15 mouse cellular contexts compared by ENCODE assay signal in genomic region chr9:119743900-119744299, GRCm38 (mm10). TPM values are rescaled to one million over a fixed set of nuclear protein-coding genes. Genes with fewer than 3 reads are reported as not detected.
DNase-seq lines count a peak whose midpoint lies in the region; TF ChIP-seq lines count a peak whose summit lies in the region.
"Had no signal": no experiment of that assay in that cellular context is flagged by ENCODE, and none has a peak within 500 bp of the region (broad histone marks: within the 10 kb centered on the region; RNA-seq: fewer than 3 reads in every experiment).

No protein-coding gene starts in this region.

- peak in 1 of 2 experiments; percentile 53; a peak in 1 of 4 replicates for TF ChIP-seq EP300 in MEL (IDR thresholded peaks at IDR 0.05; ENCODE audit: low read depth in 1 of 2, low read length in 2 of 2)

- no peak for TF ChIP-seq RAD21 in MEL (IDR thresholded peaks at IDR 0.05; ENCODE audit: low read depth, low read length)

- peak; percentile 88 for DNase-seq in CD4-positive, CD25-positive, alpha-beta regulatory T cell, adult 2 months (ENCODE audit: low read depth, low spot score)
- peak; percentile 57 for DNase-seq in MEL (ENCODE audit: low read depth, low spot score)
- peak; percentile 17 for DNase-seq in lung, postnatal 25 days (ENCODE audit: low spot score)
- peak; percentile 12 to 24 for DNase-seq in spleen, postnatal 14 days (ENCODE audit: low spot score in 2 of 2)
- no peak for DNase-seq in cerebellum, postnatal 10 days
- DNase-seq in embryo, embryonic 10 days (ENCODE audit: low spot score): no peak
- no peak for DNase-seq in limb, embryonic 10.5 days (ENCODE audit: low spot score)
- DNase-seq in right cerebral cortex, adult 2 months (ENCODE audit: low spot score in 2 of 2): no peak
- DNase-seq: layer of hippocampus, postnatal 36 days; right cerebral cortex, postnatal 25 days had no signal

- H3K79me2 ChIP-seq in MEL (ENCODE audit: control insufficient read depth, insufficient read depth, low read length, poor library complexity): no peaks in the 10 kb centered on the region

- no peak for TF ChIP-seq POLR2A in MEL (IDR thresholded peaks at IDR 0.05; ENCODE audit: control insufficient read depth in 1 of 2, insufficient read depth in 1 of 2, low read depth in 1 of 2, low read length in 2 of 2, poor library complexity in 1 of 2)

- peak overlapping the region; percentile 51; the same call in 1 of the 2 replicates for H3K27ac ChIP-seq in MEL (ENCODE audit: control insufficient read depth, low read depth, low read length)
- H3K27ac ChIP-seq in limb, embryonic 10.5 days: no peak overlapping the region
- H3K27ac ChIP-seq: embryonic facial prominence, embryonic 10.5 days; forebrain, embryonic 15.5 days; heart, embryonic 10.5 days; lung, embryonic 15.5 days; neural tube, embryonic 12.5 days had no signal

- no peak for TF ChIP-seq CTCF in MEL (IDR thresholded peaks at IDR 0.05 in 2 of 3, conservative IDR thresholded peaks at IDR 0.05 in 1 of 3; ENCODE audit: control insufficient read depth in 1 of 3, insufficient read depth in 1 of 3, low read depth in 2 of 3, low read length in 3 of 3, poor library complexity in 1 of 3, severe bottlenecking in 1 of 3)

- WGBS in limb, embryonic 10.5 days: 89% methylated on average over 4 of the region's 4 CpGs

- peaks cover 0 to 6% of the 10 kb centered on the region in 2 experiments; a peak in 2 of 4 replicates for H3K36me3 ChIP-seq in MEL (ENCODE audit: control insufficient read depth in 1 of 2, insufficient read depth in 2 of 2, low read length in 2 of 2)
- H3K36me3 ChIP-seq in limb, embryonic 10.5 days: no peaks in the 10 kb centered on the region
- H3K36me3 ChIP-seq: embryonic facial prominence, embryonic 10.5 days; forebrain, embryonic 15.5 days; heart, embryonic 10.5 days; lung, embryonic 15.5 days; neural tube, embryonic 12.5 days had no signal

- H3K9me3 ChIP-seq in MEL (replicated peaks; ENCODE audit: insufficient read depth, low read length): no peaks in the 10 kb centered on the region
- H3K9me3 ChIP-seq in limb, embryonic 10.5 days (replicated peaks): no peaks in the 10 kb centered on the region
- H3K9me3 ChIP-seq: embryonic facial prominence, embryonic 10.5 days; heart, embryonic 10.5 days; lung, embryonic 15.5 days had no signal

- no peak overlapping the region for H3K4me3 ChIP-seq in MEL (ENCODE audit: control insufficient read depth in 1 of 2, insufficient read depth in 1 of 2, low read depth in 2 of 2, low read length in 2 of 2)
- no peak overlapping the region for H3K4me3 ChIP-seq in limb, embryonic 10.5 days
- H3K4me3 ChIP-seq: embryonic facial prominence, embryonic 10.5 days; forebrain, embryonic 15.5 days; heart, embryonic 10.5 days; lung, embryonic 15.5 days; neural tube, embryonic 12.5 days had no signal

- no peak overlapping the region for H3K9ac ChIP-seq in MEL (ENCODE audit: control insufficient read depth, low read depth, low read length, poor library complexity, severe bottlenecking)
- H3K9ac ChIP-seq: forebrain, embryonic 15.5 days; lung, embryonic 15.5 days; neural tube, embryonic 12.5 days had no signal

- H3K4me1 ChIP-seq in MEL (ENCODE audit: control insufficient read depth in 1 of 2, insufficient read depth in 2 of 2, low read length in 2 of 2): peaks cover 0 to 15% of the 10 kb centered on the region in 2 experiments; a peak in 2 of 4 replicates
- H3K4me1 ChIP-seq in limb, embryonic 10.5 days: no peaks in the 10 kb centered on the region
- H3K4me1 ChIP-seq: forebrain, embryonic 15.5 days; heart, embryonic 10.5 days; neural tube, embryonic 12.5 days had no signal

- no peaks in the 10 kb centered on the region for H3K27me3 ChIP-seq in MEL (ENCODE audit: control insufficient read depth in 1 of 2, insufficient read depth in 2 of 2, low read length in 2 of 2)
- no peaks in the 10 kb centered on the region for H3K27me3 ChIP-seq in limb, embryonic 10.5 days (ENCODE audit: low read depth, poor library complexity, severe bottlenecking)
- H3K27me3 ChIP-seq: forebrain, embryonic 15.5 days; lung, embryonic 15.5 days; neural tube, embryonic 12.5 days had no signal

TF ChIP-seq in MEL, 35 proteins besides CTCF, POLR2A, EP300 and RAD21:
- no peak for TF ChIP-seq CHD2 (IDR thresholded peaks at IDR 0.05; ENCODE audit: low read length)
- no peak for TF ChIP-seq GABPA (IDR thresholded peaks at IDR 0.05; ENCODE audit: low read depth, low read length)
- no peak for TF ChIP-seq NRF1 (IDR thresholded peaks at IDR 0.05; ENCODE audit: insufficient read depth, low read depth, low read length, poor library complexity, severe bottlenecking)
- TF ChIP-seq MXI1 (IDR thresholded peaks at IDR 0.05; ENCODE audit: low read depth, low read length): no peak
- TF ChIP-seq TCF12 (IDR thresholded peaks at IDR 0.05; ENCODE audit: low read depth, low read length): 0 out of 2 replicates have a peak, but pooled peaks have one; percentile 20
- 0 out of 2 replicates have a peak, but pooled peaks have one; percentile 35 for TF ChIP-seq RCOR1 (IDR thresholded peaks at IDR 0.05; ENCODE audit: low read depth, low read length)
- TF ChIP-seq GATA1 (IDR thresholded peaks at IDR 0.05; ENCODE audit: low read depth, low read length): peak; percentile 44; the same call in 1 of the 2 replicates
- TF ChIP-seq TAL1 (IDR thresholded peaks at IDR 0.05; ENCODE audit: low read length): no peak
- TF ChIP-seq UBTF (IDR thresholded peaks at IDR 0.05; ENCODE audit: borderline replicate concordance, insufficient read depth, low read depth, low read length): no peak
- no peak for TF ChIP-seq MYB (IDR thresholded peaks at IDR 0.05; ENCODE audit: low read depth, low read length)
- no peak for TF ChIP-seq ZMIZ1 (IDR thresholded peaks at IDR 0.05; ENCODE audit: low read depth, low read length)
- TF ChIP-seq ELF1 (IDR thresholded peaks at IDR 0.05; ENCODE audit: low read depth, low read length): no peak
TF ChIP-seq in MEL: peak in this region for 3.

RNA-seq across cellular contexts. Expression of gene Scn10a, which starts 24.8 kb away (rescaled TPM):
- total RNA-seq in MEL (2012; rRNA removed): 0.27 and 0.42 TPM in 2 replicates
- 1 to 10 TPM in 1 of 2 experiments, not detected in 1; 2.9 TPM for polyA plus RNA-seq in MEL (2012; ENCODE audit: insufficient read depth in 1 of 2, insufficient read length in 2 of 2, low read depth in 1 of 2, low replicate concordance in 2 of 2, missing spikeins in 1 of 2)
- not detected in 2 replicates for polyA plus RNA-seq in limb, embryonic 10.5 days (2016; fragmentation: Nextera tagmentation; extraction: Ambion mirVana)
- total RNA-seq: layer of hippocampus, postnatal 36 days had no signal

Comparison
In these comparisons a context has a peak if more than half of its experiments do, and no peak if none do; other contexts are left out.
1. DNase-seq: peak in CD4-positive, CD25-positive, alpha-beta regulatory T cell, adult 2 months (single experiment), MEL (single experiment), lung, postnatal 25 days (single experiment) and spleen, postnatal 14 days (2 of 2); none in cerebellum, postnatal 10 days (0 of 2), embryo, embryonic 10 days (single experiment), limb, embryonic 10.5 days (single experiment) and right cerebral cortex, adult 2 months (0 of 2).